Mouse (Mus musculus): ENCODE data around the gene Ptprf.

Gene Ptprf

GRCm38 (mm10) chr4:118260551-118261267 is 30.5 kb downstream of the Ptprf start:
- no peak for DNase-seq (ENCODE audit: extremely low read depth, insufficient read length, low spot score)

DNA sequence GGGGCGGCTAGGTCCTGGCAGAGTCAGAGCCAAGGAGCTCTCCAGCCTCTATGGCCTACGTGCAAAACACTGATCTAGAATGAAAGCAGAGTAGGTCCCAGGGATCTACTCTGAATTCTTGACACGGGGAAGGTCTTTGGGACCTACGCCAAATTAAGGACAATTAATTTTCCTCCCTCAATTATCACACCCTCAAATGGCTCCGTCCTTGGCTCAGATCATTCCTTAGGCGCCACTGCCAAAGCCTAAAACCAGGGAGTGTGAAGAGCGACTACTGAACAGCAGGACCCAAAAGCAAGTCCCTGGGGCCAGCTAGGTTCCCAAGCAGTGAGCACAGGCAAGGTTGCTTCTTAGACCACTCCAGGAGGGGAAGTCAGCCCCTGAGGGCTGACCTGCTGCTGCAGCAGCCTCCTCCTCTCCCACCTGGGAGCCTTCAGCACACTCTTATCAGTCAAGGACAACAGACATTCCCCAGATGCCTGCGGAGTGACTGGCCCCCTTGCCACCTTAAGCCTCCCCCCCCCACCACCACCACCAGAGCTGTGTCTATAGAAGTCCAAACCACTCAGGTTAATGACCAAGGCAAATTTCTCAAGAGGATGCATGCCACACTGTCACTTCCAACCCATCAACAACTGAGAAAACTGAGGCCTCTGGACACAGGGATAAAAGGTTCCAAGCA is 31.3 kb downstream of the Ptprf start:
- DNase-seq (ENCODE audit: extremely low read depth, insufficient read length, low spot score): no peak

- no peak for DNase-seq (ENCODE audit: extremely low read depth, insufficient read length, low spot score)
Observed at GRCm38 (mm10) chr4:118257977-118258376, 33.2 kb downstream of the Ptprf start.

- DNase-seq (ENCODE audit: extremely low read depth, insufficient read length, low spot score): no peak
Observed at GRCm38 (mm10) chr4:118257416-118257815, 33.8 kb downstream of the Ptprf start.

- no peak for DNase-seq (ENCODE audit: extremely low read depth, insufficient read length, low spot score)
Observed at GRCm38 (mm10) chr4:118256217-118256616, 35.0 kb downstream of the Ptprf start.

DNA sequence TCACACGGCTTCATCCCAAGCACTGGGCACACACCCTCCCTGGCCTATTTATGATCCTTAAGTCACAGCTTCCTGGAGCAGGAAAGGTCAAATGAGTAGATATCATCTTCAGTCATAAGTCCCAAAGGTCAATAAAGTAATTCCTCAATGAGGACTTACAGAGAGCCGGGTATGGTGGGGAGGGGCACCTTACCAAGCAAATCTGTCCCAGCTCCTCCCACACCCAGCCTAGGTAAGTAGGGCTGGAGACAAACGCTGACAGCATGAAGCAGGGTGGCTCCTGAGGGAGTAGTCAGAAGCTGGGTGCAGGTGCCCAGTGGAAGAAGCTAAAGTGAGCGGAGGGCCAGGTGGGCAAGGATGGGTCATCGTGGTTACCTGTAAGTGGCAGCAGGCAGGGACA is 36.3 kb downstream of the Ptprf start:
- no peak for DNase-seq (ENCODE audit: extremely low read depth, insufficient read length, low spot score)

DNA sequence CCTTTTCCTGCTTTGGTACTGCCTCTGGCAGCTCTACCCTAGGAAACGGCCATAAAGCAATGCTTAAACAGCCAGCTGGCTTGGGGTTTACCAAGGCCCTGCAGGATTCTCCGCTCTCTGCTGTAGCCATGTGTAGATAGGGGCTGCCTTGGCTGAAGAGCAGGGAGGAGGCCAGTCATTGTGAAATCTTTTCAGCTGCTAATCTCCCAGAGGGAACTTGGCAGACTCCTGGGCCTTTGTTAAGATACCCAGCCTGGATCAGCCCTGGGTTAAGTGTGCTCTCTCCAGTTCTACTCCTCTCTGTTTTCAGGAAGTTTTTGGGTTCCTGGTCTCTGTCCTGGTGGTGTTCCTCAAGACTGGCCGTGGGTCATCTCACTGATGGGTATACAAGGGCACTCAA is 43.9 kb downstream of the Ptprf start:
- no peak for DNase-seq (ENCODE audit: extremely low read depth, insufficient read length, low spot score)

DNA sequence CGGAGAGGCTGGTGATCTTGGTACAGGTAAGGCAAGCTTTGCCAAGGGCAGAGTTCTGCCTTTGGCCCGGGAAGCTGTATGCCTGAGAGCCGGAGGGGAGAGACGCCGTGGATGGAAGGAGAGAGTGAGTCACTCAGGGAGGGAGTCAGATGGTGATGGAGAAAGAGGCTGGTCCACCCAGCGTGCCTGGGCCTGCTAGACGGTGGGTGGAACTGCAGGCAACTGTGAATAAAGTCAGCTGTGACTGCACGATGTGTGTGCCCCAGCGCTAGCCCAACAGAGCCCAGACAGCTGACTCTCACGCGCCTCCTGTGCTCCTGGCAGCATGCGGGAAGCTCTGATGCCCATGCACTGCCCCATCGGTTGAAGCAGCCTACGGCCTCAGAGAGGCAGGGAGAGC is 45.4 kb downstream of the Ptprf start:
- DNase-seq (ENCODE audit: extremely low read depth, insufficient read length, low spot score): peak; percentile 59

DNA sequence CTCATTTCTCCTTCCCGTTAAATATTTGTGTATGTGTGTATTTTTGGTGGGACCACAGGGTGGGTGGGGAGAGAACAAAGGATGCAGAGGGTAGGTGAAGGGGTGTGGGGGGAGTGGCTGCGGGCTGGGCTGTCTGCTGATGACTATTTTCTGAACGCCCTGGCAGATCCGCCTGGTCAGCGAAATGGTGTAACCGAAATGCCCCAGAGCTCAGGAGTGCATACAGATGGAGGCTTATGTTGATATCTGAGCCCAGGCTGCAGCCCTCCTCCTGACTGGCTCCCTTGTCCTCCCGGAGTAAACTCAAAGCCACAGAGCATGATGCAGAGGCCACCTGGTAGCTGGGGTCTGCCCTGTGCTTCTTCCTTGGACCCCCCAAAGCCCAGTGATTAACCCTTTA is 47.4 kb downstream of the Ptprf start:
- no peak for DNase-seq (ENCODE audit: extremely low read depth, insufficient read length, low spot score)

- DNase-seq (ENCODE audit: extremely low read depth, insufficient read length, low spot score): no peak
Observed at GRCm38 (mm10) chr4:118243298-118243697, 47.9 kb downstream of the Ptprf start.

GRCm38 (mm10) chr4:118239960-118240689 is 51.1 kb downstream of the Ptprf start:
- DNase-seq (ENCODE audit: extremely low read depth, insufficient read length, low spot score): no peak

DNA sequence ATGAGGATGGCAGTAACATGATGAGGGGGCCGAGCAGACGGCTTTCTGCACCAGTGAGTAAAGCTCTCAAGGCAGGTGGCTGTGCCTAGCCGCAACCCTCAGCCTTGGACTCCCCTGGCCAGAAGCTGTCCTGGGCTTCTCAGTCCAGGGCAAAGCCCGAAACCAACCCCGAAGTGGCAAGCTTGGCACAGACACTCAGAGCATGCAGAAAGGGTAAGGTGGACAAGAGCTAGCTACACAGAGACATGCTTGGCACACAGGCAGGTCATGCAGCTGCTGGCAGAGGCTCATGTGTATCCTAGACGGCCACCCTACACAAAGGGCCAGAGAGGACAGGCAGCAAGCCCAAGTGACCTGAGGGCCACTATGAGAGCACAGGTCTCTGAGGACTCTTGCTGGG is 52.5 kb downstream of the Ptprf start:
- DNase-seq (ENCODE audit: extremely low read depth, insufficient read length, low spot score): no peak

GRCm38 (mm10) chr4:118236871-118237270 is 54.3 kb downstream of the Ptprf start:
- no peak for DNase-seq (ENCODE audit: extremely low read depth, insufficient read length, low spot score)

DNA sequence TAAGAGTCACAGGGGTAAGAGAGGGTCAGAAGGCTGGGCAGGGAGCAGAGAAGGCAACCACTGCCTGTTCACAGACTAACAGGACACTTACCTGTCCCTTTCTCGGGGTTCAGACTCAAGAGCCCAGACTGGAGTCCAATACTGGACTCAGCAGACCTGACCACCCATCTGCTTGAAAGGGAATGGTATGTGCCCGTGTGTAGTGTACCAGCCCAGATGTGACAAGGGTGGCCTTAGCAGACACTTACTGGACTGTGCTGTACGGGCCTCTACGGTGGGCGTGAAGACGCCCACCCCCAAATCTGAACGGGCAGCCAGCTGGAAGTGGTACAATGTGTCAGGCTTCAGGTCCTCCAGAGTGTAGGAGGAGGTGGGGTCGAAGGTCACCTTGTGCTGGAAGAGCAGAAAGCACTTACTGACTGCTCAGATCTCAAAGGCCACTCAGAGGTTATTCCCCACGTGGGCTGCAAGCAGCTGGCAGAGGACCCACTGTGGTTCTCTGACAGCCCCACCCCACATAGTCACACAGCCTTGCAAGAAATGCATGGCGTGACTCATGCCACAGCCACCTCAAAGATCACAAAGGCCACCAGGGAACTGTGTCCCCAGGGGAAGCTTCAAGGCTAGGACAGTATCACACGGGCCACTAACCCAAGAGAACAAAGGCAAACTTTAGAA is 56.4 kb downstream of the Ptprf start:
- DNase-seq (ENCODE audit: extremely low read depth, insufficient read length, low spot score): peak; percentile 77

DNA sequence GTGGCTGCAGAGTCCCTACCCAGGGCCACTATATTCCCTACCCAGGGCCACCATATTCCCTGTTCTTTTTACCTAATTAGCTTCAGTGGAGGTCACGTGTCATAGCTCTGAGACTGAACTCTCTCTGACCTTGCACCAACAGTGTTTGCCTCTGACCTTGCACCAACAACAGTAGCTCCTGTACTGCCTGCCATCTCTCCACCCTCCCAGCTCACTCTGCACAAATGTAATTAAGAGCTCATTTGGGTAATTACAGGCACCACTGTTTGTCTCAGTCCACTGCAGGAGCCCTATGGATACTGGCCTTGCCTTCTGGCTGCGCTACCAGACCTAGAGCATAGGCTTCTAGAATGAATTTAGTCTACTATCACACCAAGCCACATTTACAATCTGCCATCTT is 57.3 kb downstream of the Ptprf start:
- no peak for DNase-seq (ENCODE audit: extremely low read depth, insufficient read length, low spot score)

DNA sequence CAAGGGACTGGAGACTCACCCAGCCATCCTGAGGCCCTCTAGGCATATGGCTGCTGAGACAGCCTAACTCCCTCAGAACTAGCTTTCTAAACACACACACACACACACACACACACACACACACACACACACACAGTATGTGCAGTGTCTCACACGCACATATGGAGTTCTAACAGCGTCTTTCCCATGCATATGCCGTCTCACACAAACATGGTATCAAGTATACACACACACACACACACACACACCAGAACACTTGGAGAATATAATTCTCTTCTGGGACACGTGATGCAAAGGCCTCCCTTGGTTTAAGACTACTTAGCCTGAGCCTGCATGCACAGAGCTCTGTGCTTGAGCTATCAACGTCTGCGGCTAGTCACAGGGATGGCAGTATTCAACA is 59.3 kb downstream of the Ptprf start:
- DNase-seq (ENCODE audit: extremely low read depth, insufficient read length, low spot score): no peak

GRCm38 (mm10) chr4:118229035-118229770 is 62.0 kb downstream of the Ptprf start:
- peak; percentile 41 for DNase-seq (ENCODE audit: extremely low read depth, insufficient read length, low spot score)

GRCm38 (mm10) chr4:118227398-118227797 is 63.8 kb downstream of the Ptprf start:
- no peak for DNase-seq (ENCODE audit: extremely low read depth, insufficient read length, low spot score)

- no peak for DNase-seq (ENCODE audit: extremely low read depth, insufficient read length, low spot score)
Observed at GRCm38 (mm10) chr4:118221261-118221660, 69.9 kb downstream of the Ptprf start.

- DNase-seq (ENCODE audit: extremely low read depth, insufficient read length, low spot score): no peak
Observed at GRCm38 (mm10) chr4:118220756-118221155, 70.4 kb downstream of the Ptprf start.

- DNase-seq (ENCODE audit: extremely low read depth, insufficient read length, low spot score): no peak
Observed at GRCm38 (mm10) chr4:118219487-118219886, 71.7 kb downstream of the Ptprf start.

Measured in 3134 (cell line).